Mouse (Mus musculus) neural tube, embryonic 12.5 days (tissue): ENCODE data around the gene Sh3pxd2a. TPM values are rescaled to one million over a fixed set of nuclear protein-coding genes. Genes with fewer than 3 reads are reported as not detected.

ENCODE experiments used
- ATAC-seq: fragments of 200-750 bp; cut with Nextera tagmentation; 2 replicates; pipeline ENCODE4 v1.8.0; 2017; ENCODE audit warnings: low read depth, mild to moderate bottlenecking, moderate TSS enrichment, moderate library complexity; ENCODE audit not compliant: low FRiP score
- H3K27ac ChIP-seq: fragments of 300-500 bp; sonication (generic); 2 replicates; pipeline ENCODE4 v1.5.1; 2016
- H3K27me3 ChIP-seq: fragments of 300-500 bp; sonication (generic); replicated peaks from 2 replicates; pipeline ENCODE4 v1.6.1; 2016; ENCODE audit warnings: mild to moderate bottlenecking
- H3K36me3 ChIP-seq: fragments of 300-500 bp; sonication (generic); 2 replicates; pipeline ENCODE4 v1.6.1; 2016; ENCODE audit warnings: mild to moderate bottlenecking
- H3K4me1 ChIP-seq: fragments of 300-500 bp; sonication (generic); 2 replicates; pipeline ENCODE4 v1.6.1; 2016
- H3K4me2 ChIP-seq: fragments of 300-500 bp; sonication (generic); replicated peaks from 2 replicates; pipeline ENCODE4 v1.6.1; 2016; ENCODE audit warnings: mild to moderate bottlenecking
- H3K4me3 ChIP-seq: fragments of 300-500 bp; sonication (generic); 2 replicates; pipeline ENCODE4 v1.5.1; 2016
- H3K9ac ChIP-seq: fragments of 300-500 bp; sonication (generic); 2 replicates; pipeline ENCODE4 v1.6.1; 2016; ENCODE audit warnings: mild to moderate bottlenecking
- H3K9me3 ChIP-seq: fragments of 300-500 bp; sonication (generic); 2 replicates; pipeline ENCODE4 v1.6.1; 2016; ENCODE audit warnings: mild to moderate bottlenecking
- WGBS: fragments of 180-500 bp; shearing (Covaris S2); methylation state at CpG from one replicate; pipeline ENCODE4 v1.1.7; 2016; 5-methylcytosine and 5-hydroxymethylcytosine counted together
- polyA plus RNA-seq: library from polyadenylated mRNA; unstranded; fragments of >200 nt; fragmentation: Nextera tagmentation; extraction: Ambion mirVana; gene quantifications from 2 replicates; pipeline ENCODE4 v1.2.1, GENCODE M21; 2016

Sh3pxd2a gene
- polyA plus RNA-seq, 1 experiment from 2014 or later, result 4.6 TPM

DNA sequence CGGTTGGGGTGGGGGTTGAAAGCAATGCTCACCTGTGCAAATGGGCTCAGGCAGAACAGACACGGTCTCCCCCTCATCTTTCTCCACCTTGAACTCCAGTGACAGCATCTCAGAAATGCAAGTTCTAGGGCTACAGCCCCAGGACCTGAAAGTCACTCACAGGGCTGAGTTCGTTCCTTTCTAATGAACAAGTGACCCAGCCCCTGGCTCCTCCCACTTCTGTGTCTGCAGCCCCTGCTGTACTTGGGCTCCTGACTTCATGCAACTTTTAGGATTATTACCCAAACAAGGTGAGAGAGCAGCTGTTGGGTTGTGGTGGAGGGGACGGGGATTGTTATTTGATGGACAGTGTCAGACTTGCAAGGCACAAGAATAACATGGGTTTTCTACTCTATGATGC, 23.2 kb downstream of the Sh3pxd2a start:
- WGBS, result 81% methylated on average over 4 of the region's 4 CpGs

DNA sequence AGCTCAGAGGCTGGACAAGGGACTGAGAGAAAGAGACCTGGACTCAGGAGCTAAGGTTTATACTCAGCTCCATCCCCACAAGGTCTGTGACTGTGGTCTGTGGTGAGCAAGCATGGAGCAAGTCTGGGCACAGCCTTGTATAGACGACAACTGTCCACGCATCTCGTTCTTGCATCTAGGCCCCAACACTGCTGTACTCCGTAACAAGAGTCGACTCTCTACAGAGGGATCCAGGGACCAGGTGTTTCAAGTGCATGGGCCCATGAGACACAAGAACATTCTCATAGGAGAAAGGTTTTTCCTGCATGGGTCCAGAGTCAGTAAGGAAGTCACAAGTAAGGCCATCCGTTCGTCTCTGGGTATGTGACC, 23.8 kb downstream of the Sh3pxd2a start:
- Histone ChIP-seq H3K9ac (no peak overlapping the region), H3K9me3 (no peaks in the 10 kb centered on the region), H3K4me2 (no peak overlapping the region), H3K4me1 (peaks cover 25% of the 10 kb centered on the region), H3K27ac (no peak overlapping the region), H3K27me3 (no peaks in the 10 kb centered on the region), H3K36me3 (no peaks in the 10 kb centered on the region), H3K4me3 (no peak overlapping the region)
- 96% methylated on average over 7 of the region's 7 CpGs for WGBS
- ATAC-seq, result no peak

More for the DNA sequence above, 23.2 kb downstream of the Sh3pxd2a start:
- H3K9me3 ChIP-seq, result no peaks in the 10 kb centered on the region
- peaks cover 30% of the 10 kb centered on the region for H3K4me1 ChIP-seq
- H3K4me2 ChIP-seq, result no peak overlapping the region
- no peak overlapping the region for H3K27ac ChIP-seq
- no peak overlapping the region for H3K9ac ChIP-seq
- no peaks in the 10 kb centered on the region for H3K27me3 ChIP-seq
- H3K4me3 ChIP-seq, result no peak overlapping the region
- H3K36me3 ChIP-seq, result no peaks in the 10 kb centered on the region
- no peak for ATAC-seq

DNA sequence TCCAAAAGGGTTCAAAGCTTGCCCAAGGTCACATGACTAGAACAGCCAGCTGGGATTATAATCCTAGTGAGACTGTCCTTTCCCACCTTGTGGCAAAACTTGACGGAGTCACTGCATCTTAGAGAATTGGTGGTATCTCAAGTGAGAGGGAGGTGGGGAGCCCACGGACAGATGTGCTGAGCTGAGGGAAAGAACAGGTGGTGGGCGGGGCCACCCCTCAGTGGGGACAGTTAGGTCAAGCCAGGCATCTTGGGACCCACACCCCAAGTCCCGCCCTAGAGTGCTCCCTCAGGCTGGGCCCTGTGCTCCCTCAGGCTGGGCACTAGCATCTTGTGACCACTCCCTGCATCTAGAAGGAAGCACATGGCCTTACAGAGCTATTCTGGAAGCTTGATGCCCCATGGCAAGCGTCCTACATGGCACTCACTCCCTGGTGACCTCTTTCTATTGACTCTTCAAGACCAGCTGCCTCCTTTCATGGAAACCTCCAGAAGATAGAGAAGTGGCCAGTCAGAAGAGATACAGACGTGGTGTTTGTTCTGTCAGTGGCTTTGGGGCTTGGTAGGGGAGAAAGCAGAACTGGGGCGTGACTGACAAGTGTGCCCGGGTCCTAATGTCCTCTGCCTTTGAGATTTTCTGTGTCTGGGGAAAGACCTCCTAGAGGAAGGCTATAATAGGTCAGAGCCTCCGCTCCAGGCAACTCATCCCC, 24.3 kb downstream of the Sh3pxd2a start:
- no peak for ATAC-seq
- no peaks in the 10 kb centered on the region for H3K27me3 ChIP-seq
- H3K4me2 ChIP-seq, result no peak overlapping the region
- H3K36me3 ChIP-seq, result no peaks in the 10 kb centered on the region
- H3K27ac ChIP-seq, result no peak overlapping the region
- no peaks in the 10 kb centered on the region for H3K9me3 ChIP-seq
- no peak overlapping the region for H3K4me3 ChIP-seq
- no peak overlapping the region for H3K9ac ChIP-seq
- peaks cover 25% of the 10 kb centered on the region for H3K4me1 ChIP-seq
- WGBS, result 85% methylated on average over 9 of the region's 9 CpGs

DNA sequence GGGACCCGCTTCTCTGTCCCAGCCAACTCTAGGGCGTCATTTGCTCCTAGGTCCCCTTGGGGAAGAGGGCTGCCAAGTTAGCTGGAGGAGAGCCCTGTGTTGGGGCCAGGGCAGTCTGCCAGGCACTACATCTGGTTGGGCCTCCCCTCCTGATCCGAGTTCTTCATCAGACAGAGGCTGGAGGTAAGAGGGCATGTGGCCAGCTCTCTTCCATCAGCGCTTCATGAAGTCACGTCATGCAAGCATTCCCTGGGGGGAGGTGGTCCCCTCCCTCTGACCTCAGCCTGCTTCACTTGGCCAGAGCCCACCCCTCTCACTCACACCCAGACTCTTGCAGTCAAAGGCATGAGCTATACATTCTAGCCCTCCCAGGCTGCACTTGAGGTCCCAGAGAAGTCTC, 25.8 kb downstream of the Sh3pxd2a start:
- H3K9ac ChIP-seq, result no peak overlapping the region
- H3K4me1 ChIP-seq, result peaks cover 12% of the 10 kb centered on the region
- no peak overlapping the region for H3K4me3 ChIP-seq
- H3K9me3 ChIP-seq, result no peaks in the 10 kb centered on the region
- no peak overlapping the region for H3K4me2 ChIP-seq
- ATAC-seq, result no peak
- H3K27me3 ChIP-seq, result no peaks in the 10 kb centered on the region
- H3K27ac ChIP-seq, result no peak overlapping the region
- H3K36me3 ChIP-seq, result no peaks in the 10 kb centered on the region
- 77% methylated on average over 5 of the region's 5 CpGs for WGBS

DNA sequence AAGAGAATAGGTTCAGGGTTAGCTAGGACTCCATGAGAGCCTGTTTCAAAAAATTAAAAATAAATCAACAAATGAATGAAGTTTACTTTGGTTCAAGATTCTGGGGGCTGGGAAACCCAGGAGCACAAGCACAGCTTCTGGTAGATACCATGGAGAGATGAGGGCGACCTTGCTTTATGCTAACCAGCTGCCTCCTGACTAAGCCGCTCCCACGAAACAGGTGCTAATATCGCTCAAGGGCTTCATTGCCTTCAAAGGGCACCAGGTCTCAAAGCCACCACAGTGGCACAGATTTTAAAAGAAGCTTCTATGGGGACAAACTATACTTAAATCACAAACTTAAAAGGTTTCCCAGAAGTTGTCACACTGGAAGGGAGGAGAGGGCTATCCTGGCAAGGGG, 27.2 kb downstream of the Sh3pxd2a start:
- no peak overlapping the region for H3K4me2 ChIP-seq
- no peak overlapping the region for H3K4me3 ChIP-seq
- no peak overlapping the region for H3K9ac ChIP-seq
- WGBS, result 97% methylated on average over 4 of the region's 4 CpGs
- H3K27me3 ChIP-seq, result no peaks in the 10 kb centered on the region
- H3K9me3 ChIP-seq, result no peaks in the 10 kb centered on the region
- H3K36me3 ChIP-seq, result no peaks in the 10 kb centered on the region
- no peak for ATAC-seq
- H3K27ac ChIP-seq, result no peak overlapping the region
- H3K4me1 ChIP-seq, result peaks cover 6% of the 10 kb centered on the region; the same call in 1 of the 2 replicates

DNA sequence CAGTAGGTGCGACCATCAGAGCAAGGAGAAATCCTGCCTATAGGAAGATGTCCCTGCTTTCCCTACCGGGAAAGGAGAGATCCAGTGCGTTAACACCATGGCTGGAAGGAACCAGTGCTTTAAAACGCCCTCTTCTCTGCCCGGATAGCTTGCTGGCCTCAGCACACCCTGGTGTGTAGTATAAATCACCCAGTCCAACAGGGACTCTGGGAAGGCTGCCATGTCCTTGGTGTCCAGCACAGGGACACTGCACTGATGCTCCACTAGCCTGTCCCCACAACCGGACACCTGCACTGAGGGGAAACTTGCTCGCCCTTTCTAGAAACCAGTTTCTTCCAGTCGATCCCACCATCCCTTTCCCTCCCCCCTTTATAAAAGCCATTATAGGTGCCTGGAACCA, 28.0 kb downstream of the Sh3pxd2a start:
- 90% methylated on average over 8 of the region's 8 CpGs for WGBS
- no peak overlapping the region for H3K4me2 ChIP-seq
- H3K27ac ChIP-seq, result no peak overlapping the region
- H3K9me3 ChIP-seq, result no peaks in the 10 kb centered on the region
- no peaks in the 10 kb centered on the region for H3K27me3 ChIP-seq
- H3K36me3 ChIP-seq, result no peaks in the 10 kb centered on the region
- ATAC-seq, result no peak
- no peak overlapping the region for H3K4me3 ChIP-seq
- peaks cover 4% of the 10 kb centered on the region; the same call in 1 of the 2 replicates for H3K4me1 ChIP-seq
- no peak overlapping the region for H3K9ac ChIP-seq

GRCm38 (mm10) chr19:47434655-47435054, 29.5 kb downstream of the Sh3pxd2a start:
- Histone ChIP-seq H3K36me3 (no peaks in the 10 kb centered on the region), H3K9ac (no peak overlapping the region), H3K27ac (no peak overlapping the region), H3K4me3 (no peak overlapping the region), H3K27me3 (no peaks in the 10 kb centered on the region), H3K4me1 (peaks cover 4% of the 10 kb centered on the region; the same call in 1 of the 2 replicates), H3K4me2 (no peak overlapping the region), H3K9me3 (no peaks in the 10 kb centered on the region)
- no peak for ATAC-seq
- 95% methylated on average over 14 of the region's 14 CpGs for WGBS

- no peaks in the 10 kb centered on the region for H3K36me3 ChIP-seq
- no peak overlapping the region for H3K9ac ChIP-seq
- no peak overlapping the region for H3K27ac ChIP-seq
- peaks cover 19% of the 10 kb centered on the region for H3K4me1 ChIP-seq
- no peaks in the 10 kb centered on the region for H3K9me3 ChIP-seq
- H3K4me2 ChIP-seq, result no peak overlapping the region
- H3K4me3 ChIP-seq, result no peak overlapping the region
- H3K27me3 ChIP-seq, result no peaks in the 10 kb centered on the region
- 48% methylated on average over 10 of the region's 10 CpGs for WGBS
- ATAC-seq, result no peak
Measured at GRCm38 (mm10) chr19:47432339-47432738, 31.9 kb downstream of the Sh3pxd2a start.

GRCm38 (mm10) chr19:47431189-47431931, 32.8 kb downstream of the Sh3pxd2a start:
- H3K4me2 ChIP-seq, result no peak overlapping the region
- no peak overlapping the region for H3K4me3 ChIP-seq
- ATAC-seq, result no peak
- H3K9me3 ChIP-seq, result no peaks in the 10 kb centered on the region
- no peak overlapping the region for H3K9ac ChIP-seq
- WGBS, result 75% methylated on average over 11 of the region's 11 CpGs
- H3K36me3 ChIP-seq, result no peaks in the 10 kb centered on the region
- H3K4me1 ChIP-seq, result peaks cover 21% of the 10 kb centered on the region
- H3K27ac ChIP-seq, result no peak overlapping the region
- H3K27me3 ChIP-seq, result no peaks in the 10 kb centered on the region

GRCm38 (mm10) chr19:47430160-47430559, 34.0 kb downstream of the Sh3pxd2a start:
- H3K4me2 ChIP-seq, result no peak overlapping the region
- no peak overlapping the region for H3K4me3 ChIP-seq
- 96% methylated on average over 2 of the region's 2 CpGs for WGBS

GRCm38 (mm10) chr19:47429245-47429644, 35.0 kb downstream of the Sh3pxd2a start:
- H3K9me3 ChIP-seq, result no peaks in the 10 kb centered on the region
- H3K9ac ChIP-seq, result no peak overlapping the region
- no peak overlapping the region for H3K4me2 ChIP-seq
- H3K4me3 ChIP-seq, result no peak overlapping the region
- no peak overlapping the region for H3K27ac ChIP-seq
- ATAC-seq, result no peak
- 81% methylated on average over 3 of the region's 3 CpGs for WGBS
- H3K36me3 ChIP-seq, result no peaks in the 10 kb centered on the region
- H3K27me3 ChIP-seq, result no peaks in the 10 kb centered on the region
- H3K4me1 ChIP-seq, result peaks cover 21% of the 10 kb centered on the region

More at GRCm38 (mm10) chr19:47430160-47430559, 34.0 kb downstream of the Sh3pxd2a start:
- H3K27ac ChIP-seq, result no peak overlapping the region
- no peaks in the 10 kb centered on the region for H3K9me3 ChIP-seq
- no peaks in the 10 kb centered on the region for H3K27me3 ChIP-seq
- no peak for ATAC-seq
- H3K4me1 ChIP-seq, result peaks cover 21% of the 10 kb centered on the region
- no peak overlapping the region for H3K9ac ChIP-seq
- no peaks in the 10 kb centered on the region for H3K36me3 ChIP-seq

- 57% methylated on average over 7 of the region's 7 CpGs for WGBS
- peaks cover 21% of the 10 kb centered on the region for H3K4me1 ChIP-seq
- no peaks in the 10 kb centered on the region for H3K36me3 ChIP-seq
- H3K4me3 ChIP-seq, result no peak overlapping the region
- no peaks in the 10 kb centered on the region for H3K27me3 ChIP-seq
- no peak overlapping the region for H3K9ac ChIP-seq
- no peak for ATAC-seq
- no peak overlapping the region for H3K27ac ChIP-seq
- no peaks in the 10 kb centered on the region for H3K9me3 ChIP-seq
- no peak overlapping the region for H3K4me2 ChIP-seq
Measured at GRCm38 (mm10) chr19:47428794-47429193, 35.4 kb downstream of the Sh3pxd2a start.
